Mouse (Mus musculus): Measurements from ENCODE around the gene Ddah1.

Gene Ddah1

GRCm38 (mm10) chr3:145764416-145764815, 5.9 kb downstream of the Ddah1 start:
- no peak for DNase-seq (ENCODE audit: low spot score)

DNA sequence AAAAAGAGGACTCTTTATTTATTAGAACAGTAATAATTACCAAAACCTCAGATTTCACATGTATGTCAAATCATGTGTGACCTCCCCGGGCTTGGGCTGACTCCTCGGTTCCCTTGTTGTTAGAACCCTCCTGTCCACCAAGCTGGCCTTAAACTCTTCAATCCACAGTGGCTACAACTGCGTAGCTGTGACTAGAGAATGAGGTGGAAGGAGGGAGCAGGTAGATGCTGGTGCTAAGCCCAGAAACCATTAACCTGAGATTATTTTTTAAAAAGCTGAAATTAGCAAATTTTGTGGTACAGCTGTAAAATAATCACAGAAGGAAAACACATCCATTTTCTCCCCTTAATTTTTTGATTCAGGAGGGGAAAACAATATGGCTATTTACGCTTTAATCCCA, 10.0 kb downstream of the Ddah1 start:
- DNase-seq (ENCODE audit: low spot score): no peak

DNA sequence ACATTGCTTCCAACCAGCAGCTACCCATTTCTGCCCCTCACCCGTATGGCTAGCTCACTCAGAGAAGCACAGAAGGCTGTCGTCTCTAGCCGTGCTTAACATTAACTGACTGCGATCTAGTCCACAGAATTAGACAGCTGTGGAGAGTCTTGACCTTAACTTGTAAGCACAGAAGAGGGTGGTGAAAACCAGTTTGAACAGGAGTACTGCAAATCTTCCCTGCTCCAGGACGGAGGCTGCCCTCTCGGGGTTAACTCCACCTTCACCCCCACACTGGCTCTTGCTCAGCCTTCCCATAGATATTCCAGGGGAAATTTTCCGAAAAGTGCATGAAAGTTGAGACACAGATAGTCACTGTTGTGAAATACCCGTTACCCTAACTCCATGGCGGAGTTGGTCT, 14.9 kb downstream of the Ddah1 start:
- DNase-seq (ENCODE audit: low spot score): no peak

DNA sequence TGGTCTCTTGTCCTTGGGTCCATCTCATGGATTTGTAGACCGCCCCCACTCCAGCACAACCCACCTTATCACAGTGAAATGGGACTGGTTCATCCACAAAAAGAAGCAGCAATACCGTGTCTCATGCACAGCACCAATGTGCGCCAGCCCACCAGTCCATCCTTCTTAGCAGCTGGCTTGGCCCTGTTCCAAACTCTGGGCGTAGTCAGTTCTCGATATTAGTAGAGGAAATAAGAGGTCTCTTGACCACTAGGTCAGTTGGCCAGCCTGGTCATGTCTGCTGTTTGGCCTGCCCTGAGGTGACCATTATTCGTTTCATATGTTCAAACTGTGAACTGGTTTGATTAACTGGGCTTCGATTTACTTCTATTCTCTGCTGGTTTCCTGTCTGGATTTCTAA, 15.9 kb downstream of the Ddah1 start:
- no peak for DNase-seq (ENCODE audit: low spot score)

- DNase-seq (ENCODE audit: low spot score): no peak
Measured at GRCm38 (mm10) chr3:145775236-145775635, 16.8 kb downstream of the Ddah1 start.

DNA sequence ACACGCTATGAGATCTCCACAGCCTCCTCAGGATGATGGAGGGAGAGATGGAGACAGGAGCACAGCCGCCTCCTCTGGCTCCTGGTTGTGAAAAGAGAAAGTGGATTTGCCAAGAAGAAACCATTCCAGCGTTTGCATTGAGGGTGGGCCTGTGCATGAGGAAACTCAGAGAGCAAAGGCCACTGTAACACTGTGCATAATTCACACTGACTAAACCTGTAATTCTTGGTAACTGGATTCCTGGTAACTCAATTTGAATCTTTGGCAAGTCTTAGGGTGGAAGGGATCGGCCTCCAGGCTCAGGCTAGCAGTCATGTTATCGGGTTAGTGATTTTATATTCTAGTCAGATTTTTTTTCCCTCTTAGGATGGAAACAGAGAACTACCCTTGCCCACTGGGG, 17.4 kb downstream of the Ddah1 start:
- DNase-seq (ENCODE audit: low spot score): no peak

GRCm38 (mm10) chr3:145777006-145777405, 18.5 kb downstream of the Ddah1 start:
- no peak for DNase-seq (ENCODE audit: low spot score)

GRCm38 (mm10) chr3:145778406-145778922, 20.0 kb downstream of the Ddah1 start:
- no peak for DNase-seq (ENCODE audit: low spot score)

GRCm38 (mm10) chr3:145779279-145779973, 21.0 kb downstream of the Ddah1 start:
- DNase-seq (ENCODE audit: low spot score): no peak

- DNase-seq (ENCODE audit: low spot score): no peak
Measured at GRCm38 (mm10) chr3:145780784-145781442, 22.4 kb downstream of the Ddah1 start.

GRCm38 (mm10) chr3:145785244-145785643, 26.8 kb downstream of the Ddah1 start:
- no peak for DNase-seq (ENCODE audit: low spot score)

DNA sequence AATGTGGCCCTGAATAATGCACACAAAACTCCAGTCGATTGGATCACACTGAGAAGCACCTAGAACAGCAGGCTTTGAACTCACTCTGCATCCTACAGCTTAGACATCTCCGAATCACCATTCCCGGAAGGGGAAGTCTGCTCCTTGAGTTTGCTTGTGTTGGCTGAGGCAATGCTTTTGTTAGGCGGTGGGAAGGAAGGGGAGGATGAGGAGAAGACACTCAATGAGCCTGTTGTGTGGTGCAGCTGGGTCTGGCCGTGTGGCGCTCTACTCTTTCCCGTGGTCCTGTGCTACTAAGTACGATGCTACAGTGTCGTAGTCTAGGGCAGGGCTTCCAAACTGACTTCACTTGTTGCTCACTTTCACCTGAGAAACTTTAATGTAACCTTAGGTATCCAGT, 28.8 kb downstream of the Ddah1 start:
- no peak for DNase-seq (ENCODE audit: low spot score)

DNA sequence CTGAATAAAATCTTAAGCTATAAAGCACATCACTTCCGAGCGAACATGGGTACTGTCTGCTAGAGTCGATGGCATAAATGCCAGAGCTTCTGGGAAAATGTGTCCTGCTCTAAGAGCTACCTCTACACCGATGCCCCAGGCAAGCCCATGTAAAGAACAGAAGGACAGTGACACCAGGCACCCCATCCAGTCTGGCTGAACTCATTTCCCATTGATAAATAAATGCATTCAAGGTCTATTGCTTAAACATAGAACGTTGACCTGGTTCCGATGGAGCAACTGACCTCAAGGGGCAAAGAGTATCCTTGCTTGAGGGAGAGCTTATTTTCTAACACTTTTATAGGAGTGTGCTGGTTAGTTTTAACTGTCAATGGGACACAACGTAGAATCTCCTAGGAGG, 30.6 kb downstream of the Ddah1 start:
- DNase-seq (ENCODE audit: low spot score): no peak

DNA sequence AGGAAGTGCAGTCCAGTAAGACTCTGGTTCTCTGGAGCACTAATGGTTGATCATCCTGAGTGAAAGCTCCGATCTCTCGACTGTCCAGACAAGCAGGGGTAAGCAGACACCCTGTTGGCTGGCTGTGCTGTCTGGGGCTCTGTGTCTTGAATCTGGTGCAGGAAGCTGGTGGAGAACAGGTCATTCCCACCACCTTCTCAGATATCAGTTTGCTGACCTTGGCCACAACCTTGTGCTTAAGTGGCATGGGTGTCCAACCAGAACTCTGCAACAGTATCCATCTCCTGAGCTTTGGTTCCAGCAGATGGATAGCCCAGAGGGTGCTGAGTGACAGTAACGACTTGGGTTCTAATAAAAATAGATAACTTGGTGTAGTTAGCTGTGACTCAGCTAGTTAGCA, 31.8 kb downstream of the Ddah1 start:
- no peak for DNase-seq (ENCODE audit: low spot score)

DNA sequence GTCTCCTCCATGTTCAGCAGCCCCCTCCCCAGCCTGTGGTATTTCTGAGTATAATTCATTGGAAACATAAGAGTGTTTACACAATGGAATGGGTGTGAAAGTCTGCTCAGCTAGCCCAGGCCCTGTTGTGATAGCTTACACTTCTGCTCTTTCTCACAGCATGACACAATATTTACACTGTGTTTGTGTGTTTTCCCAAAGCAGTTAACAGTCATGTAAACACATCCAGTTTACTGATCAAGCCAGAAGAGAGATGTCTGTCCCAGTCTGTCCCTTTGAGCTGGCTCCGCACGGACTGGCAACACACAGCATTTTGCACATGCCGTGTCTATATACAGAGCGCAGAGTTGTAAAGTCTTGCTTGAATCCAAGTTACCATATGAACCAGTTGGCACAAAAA, 32.2 kb downstream of the Ddah1 start:
- DNase-seq (ENCODE audit: low spot score): no peak

GRCm38 (mm10) chr3:145794355-145794754, 35.9 kb downstream of the Ddah1 start:
- no peak for DNase-seq (ENCODE audit: low spot score)

- DNase-seq (ENCODE audit: low spot score): no peak
Measured at GRCm38 (mm10) chr3:145795896-145796295, 37.4 kb downstream of the Ddah1 start.

DNA sequence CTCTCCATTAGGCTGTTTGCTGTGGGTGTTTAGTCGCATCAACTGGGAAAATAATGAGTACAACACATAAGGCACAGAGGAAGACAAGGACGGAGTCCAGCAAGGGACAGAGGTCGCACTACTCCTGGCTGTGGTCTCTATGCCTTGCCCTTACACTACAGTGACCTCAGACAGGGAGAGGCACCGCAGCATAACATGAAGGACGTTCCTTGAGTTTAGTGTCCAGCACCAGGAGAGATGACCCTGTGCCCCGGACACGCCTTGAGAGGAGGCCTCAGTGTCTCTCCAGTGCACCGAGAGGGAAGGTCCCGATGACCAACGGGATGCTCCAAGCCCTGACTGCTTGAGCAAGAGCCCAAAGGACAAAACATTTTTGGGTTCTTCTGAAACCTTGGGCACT, 39.6 kb downstream of the Ddah1 start:
- no peak for DNase-seq (ENCODE audit: low spot score)

- DNase-seq (ENCODE audit: low spot score): no peak
Measured at GRCm38 (mm10) chr3:145798751-145799188, 40.3 kb downstream of the Ddah1 start.

- DNase-seq (ENCODE audit: low spot score): no peak
Measured at GRCm38 (mm10) chr3:145799365-145799764, 40.9 kb downstream of the Ddah1 start.

DNA sequence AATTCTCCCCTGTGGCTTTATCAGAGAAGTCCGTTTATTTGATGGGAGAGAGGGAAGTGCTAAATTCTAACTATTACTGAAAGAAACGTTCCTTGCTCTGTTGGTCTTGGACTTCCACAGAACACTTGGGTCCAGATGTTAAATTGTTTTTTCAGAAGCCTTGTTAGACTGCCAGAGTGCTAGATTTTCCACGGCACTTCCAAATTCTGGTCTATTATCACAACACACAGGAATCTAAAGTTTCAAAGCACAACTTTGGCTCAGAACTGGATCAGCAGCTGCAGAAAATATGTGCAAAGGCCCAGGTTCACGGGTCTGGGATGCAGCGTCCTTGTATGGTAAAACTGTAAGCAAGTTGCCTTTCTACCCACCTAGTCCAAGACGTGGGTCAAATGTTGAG, 43.6 kb downstream of the Ddah1 start:
- no peak for DNase-seq (ENCODE audit: low spot score)

DNA sequence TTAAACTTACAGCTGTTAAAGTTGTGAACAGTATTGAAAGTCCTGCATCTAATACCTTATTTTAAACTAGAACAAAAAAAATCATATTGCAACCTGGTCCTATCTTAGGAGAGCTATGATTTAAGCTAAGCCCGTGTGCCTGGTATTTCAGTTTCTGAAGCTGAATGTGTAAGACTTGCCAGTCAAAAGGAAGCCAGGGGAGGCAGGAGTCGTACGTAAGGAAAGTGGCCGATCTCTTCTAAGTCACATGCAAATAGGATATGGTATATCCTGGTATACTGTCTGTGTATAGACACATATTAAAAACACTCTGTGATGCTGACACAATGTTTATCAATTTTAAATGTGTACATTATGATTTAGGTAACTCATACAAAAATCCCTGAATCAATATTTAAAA, 47.4 kb downstream of the Ddah1 start:
- DNase-seq (ENCODE audit: low spot score): no peak

DNA sequence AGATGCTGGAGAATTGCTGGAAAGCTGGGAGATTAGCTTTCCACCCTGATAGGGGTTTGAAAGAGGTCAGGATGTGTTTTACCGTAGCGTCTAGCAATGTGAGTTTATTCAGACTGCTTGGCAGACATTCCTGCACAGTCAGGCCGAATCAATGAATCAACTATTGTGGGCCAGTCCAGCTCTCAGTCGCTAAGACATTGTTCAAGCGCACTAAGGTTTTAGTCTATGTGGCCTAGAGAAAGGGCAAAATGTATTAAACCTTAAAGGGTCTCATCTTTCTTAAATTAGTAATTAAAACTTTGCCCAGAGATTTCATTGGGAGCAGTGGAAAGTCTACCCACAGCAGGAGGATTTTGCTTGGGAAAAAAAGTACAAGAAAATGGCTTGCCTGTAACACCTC, 48.0 kb downstream of the Ddah1 start:
- DNase-seq (ENCODE audit: low spot score): no peak

DNA sequence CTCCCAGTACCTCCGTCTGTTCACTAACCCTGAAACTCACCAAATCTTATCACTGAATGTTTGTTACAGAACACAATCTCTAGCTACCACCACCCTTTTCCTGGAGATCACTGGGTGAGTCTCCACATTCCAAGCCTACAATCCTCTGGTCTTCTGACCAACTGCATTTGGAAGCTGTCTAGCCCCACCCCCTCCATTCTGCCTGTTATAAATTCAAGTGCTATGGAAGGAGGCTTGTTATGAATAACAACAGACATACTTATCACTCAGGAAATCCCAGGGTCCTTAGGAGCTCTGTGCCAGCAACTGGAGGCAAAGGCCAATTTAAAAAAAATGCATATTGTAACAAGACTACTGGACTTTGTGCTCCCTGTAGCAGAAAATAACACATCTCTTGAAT, 58.3 kb downstream of the Ddah1 start:
- DNase-seq (ENCODE audit: low spot score): no peak
